Mouse (Mus musculus) heart, embryonic 14.5 days (tissue): Measurements from ENCODE around the gene Alg1. TPM values are rescaled to one million over a fixed set of nuclear protein-coding genes. Genes with fewer than 3 reads are reported as not detected.

Experiments used
- ATAC-seq: fragments of 200-750 bp; cut with Nextera tagmentation; 2 replicates; pipeline ENCODE4 v1.8.0; 2017; ENCODE audit warnings: low read depth, moderate TSS enrichment; ENCODE audit not compliant: insufficient number of reproducible peaks, insufficient read depth, low FRiP score
- H3K27ac ChIP-seq, 2 experiments: fragments of 200-500 bp in 1 of 2; fragments of 300-500 bp in 1 of 2; sonication (generic) in 1 of 2; replicated peaks in 1 of 2; 2 replicates each; pipeline ENCODE4 v1.5.1; 2012 to 2014; ENCODE audit warnings: low read depth in 2 of 2, low read length in 2 of 2, control low read depth in 1 of 2, mild to moderate bottlenecking in 1 of 2, mixed read lengths in 1 of 2; ENCODE audit not compliant: control insufficient read depth in 1 of 2, insufficient read depth in 1 of 2
- H3K27me3 ChIP-seq: fragments of 300-500 bp; sonication (generic); 2 replicates; pipeline ENCODE4 v1.6.1; 2014; ENCODE audit warnings: mild to moderate bottlenecking, low read length, control low read depth; ENCODE audit not compliant: control insufficient read depth, insufficient read depth
- H3K36me3 ChIP-seq: fragments of 300-500 bp; sonication (generic); 2 replicates; pipeline ENCODE4 v1.6.1; 2014; ENCODE audit warnings: mild to moderate bottlenecking, control low read depth, low read length, mixed read lengths; ENCODE audit not compliant: control insufficient read depth, insufficient read depth
- H3K4me1 ChIP-seq, 2 experiments: fragments of 200-500 bp in 1 of 2; fragments of 300-500 bp in 1 of 2; sonication (generic) in 1 of 2; 2 replicates each; pipeline ENCODE4 v1.6.1; 2012 to 2014; ENCODE audit warnings: low read length in 2 of 2, control low read depth in 1 of 2, mixed read lengths in 1 of 2; ENCODE audit not compliant: control insufficient read depth in 2 of 2, insufficient read depth in 2 of 2
- H3K4me2 ChIP-seq: fragments of 300-500 bp; sonication (generic); 2 replicates; pipeline ENCODE4 v1.6.1; 2014; ENCODE audit warnings: mild to moderate bottlenecking, low read length
- H3K4me3 ChIP-seq, 2 experiments: fragments of 200-500 bp in 1 of 2; fragments of 300-500 bp in 1 of 2; sonication (generic) in 1 of 2; 2 replicates each; pipeline ENCODE4 v1.5.1; 2012 to 2014; ENCODE audit warnings: low read length in 2 of 2, mild to moderate bottlenecking in 2 of 2, control low read depth in 1 of 2, low read depth in 1 of 2, moderate library complexity in 1 of 2; ENCODE audit not compliant: control insufficient read depth in 1 of 2, insufficient read depth in 1 of 2
- H3K9ac ChIP-seq: fragments of 300-500 bp; sonication (generic); 2 replicates; pipeline ENCODE4 v1.6.1; 2014; ENCODE audit warnings: mild to moderate bottlenecking, low read length
- H3K9me3 ChIP-seq: fragments of 300-500 bp; sonication (generic); 2 replicates; pipeline ENCODE4 v1.6.1; 2016; ENCODE audit warnings: low read length, control low read depth; ENCODE audit not compliant: control insufficient read depth
- WGBS: fragments of 180-500 bp; shearing (Covaris S2); extraction: QIAGEN DNeasy Blood & Tissue Kit; methylation state at CpG from one replicate; pipeline ENCODE4 v1.1.7; 2014; 5-methylcytosine and 5-hydroxymethylcytosine counted together
- polyA plus RNA-seq: library from polyadenylated mRNA; unstranded; fragments of >200 nt; fragmentation: Nextera tagmentation; extraction: Ambion mirVana; gene quantifications from 2 replicates; pipeline ENCODE4 v1.2.1, GENCODE M21; 2014

The Alg1 gene
- polyA plus RNA-seq, 1 experiment from 2014 or later, result 29.5 TPM

GRCm38 (mm10) chr16:5255081-5255740 lies 21.8 kb downstream of the Alg1 start:
- Histone ChIP-seq H3K4me2 (peak overlapping the region; percentile 94), H3K36me3 (peaks cover 24% of the 10 kb centered on the region), H3K9me3 (no peaks in the 10 kb centered on the region), H3K4me1 (peaks cover 4 to 10% of the 10 kb centered on the region in 2 experiments; a peak in 3 of 4 replicates), H3K27ac (peak overlapping the region; percentile 65 to 84), H3K9ac (peak overlapping the region; percentile 91), H3K27me3 (no peaks in the 10 kb centered on the region), H3K4me3 (peak overlapping the region; percentile 66 to 85)
- ATAC-seq, result no peak
- 2% methylated on average over 27 of the region's 27 CpGs for WGBS

- H3K9ac ChIP-seq, result peak within 1 kb of the TSS; percentile 91
- peak within 1 kb of the TSS; percentile 65 to 84 for H3K27ac ChIP-seq
- peaks cover 4 to 10% of the 10 kb centered on the region in 2 experiments; a peak in 3 of 4 replicates for H3K4me1 ChIP-seq
- WGBS, result 2% methylated on average over 54 of the region's 57 CpGs
- peak within 1 kb of the TSS; percentile 94 for H3K4me2 ChIP-seq
- no peaks in the 10 kb centered on the region for H3K9me3 ChIP-seq
- peak; percentile 96 for ATAC-seq
- no peaks in the 10 kb centered on the region for H3K27me3 ChIP-seq
- peaks cover 16% of the 10 kb centered on the region for H3K36me3 ChIP-seq
- peak within 1 kb of the TSS; percentile 66 to 85 for H3K4me3 ChIP-seq
Observed at GRCm38 (mm10) chr16:5255779-5256496, 22.5 kb downstream of the Alg1 start, which contains the start of gene Eef2kmt. Gene Eef2kmt, minus strand, starts transcription at chr16:5255983.

- Histone ChIP-seq H3K36me3 (no peaks in the 10 kb centered on the region), H3K4me3 (no peak overlapping the region), H3K4me2 (no peak overlapping the region), H3K27ac (no peak overlapping the region), H3K27me3 (no peaks in the 10 kb centered on the region), H3K9ac (no peak overlapping the region), H3K9me3 (no peaks in the 10 kb centered on the region), H3K4me1 (no peaks in the 10 kb centered on the region)
- 67% methylated on average over 8 of the region's 8 CpGs for WGBS
- no peak for ATAC-seq
Observed at GRCm38 (mm10) chr16:5263156-5263555, 29.7 kb downstream of the Alg1 start.

GRCm38 (mm10) chr16:5263926-5264325 lies 30.5 kb downstream of the Alg1 start:
- Histone ChIP-seq H3K27ac (no peak overlapping the region), H3K4me1 (no peaks in the 10 kb centered on the region), H3K27me3 (no peaks in the 10 kb centered on the region), H3K4me3 (no peak overlapping the region), H3K4me2 (no peak overlapping the region), H3K9me3 (no peaks in the 10 kb centered on the region), H3K9ac (no peak overlapping the region), H3K36me3 (no peaks in the 10 kb centered on the region)
- ATAC-seq, result no peak
- WGBS, result 79% methylated on average over 7 of the region's 7 CpGs

GRCm38 (mm10) chr16:5271411-5272035 lies 38.1 kb downstream of the Alg1 start:
- 71% methylated on average over 4 of the region's 4 CpGs for WGBS
- H3K9ac ChIP-seq, result no peak overlapping the region
- ATAC-seq, result no peak

GRCm38 (mm10) chr16:5272371-5272770 lies 39.0 kb downstream of the Alg1 start:
- WGBS, result 68% methylated on average over 3 of the region's 3 CpGs
- no peaks in the 10 kb centered on the region for H3K9me3 ChIP-seq
- no peaks in the 10 kb centered on the region for H3K36me3 ChIP-seq
- H3K4me3 ChIP-seq, result no peak overlapping the region
- H3K9ac ChIP-seq, result no peak overlapping the region
- H3K4me2 ChIP-seq, result no peak overlapping the region
- ATAC-seq, result no peak
- H3K27me3 ChIP-seq, result no peaks in the 10 kb centered on the region
- H3K4me1 ChIP-seq, result no peaks in the 10 kb centered on the region
- H3K27ac ChIP-seq, result no peak overlapping the region

More at GRCm38 (mm10) chr16:5271411-5272035, 38.1 kb downstream of the Alg1 start:
- H3K27me3 ChIP-seq, result no peaks in the 10 kb centered on the region
- H3K4me2 ChIP-seq, result no peak overlapping the region
- no peaks in the 10 kb centered on the region for H3K36me3 ChIP-seq
- no peak overlapping the region for H3K4me3 ChIP-seq
- no peaks in the 10 kb centered on the region for H3K4me1 ChIP-seq
- H3K27ac ChIP-seq, result no peak overlapping the region
- H3K9me3 ChIP-seq, result no peaks in the 10 kb centered on the region

GRCm38 (mm10) chr16:5279571-5280222 lies 46.3 kb downstream of the Alg1 start:
- Histone ChIP-seq H3K4me1 (no peaks in the 10 kb centered on the region), H3K27me3 (no peaks in the 10 kb centered on the region), H3K9ac (no peak overlapping the region), H3K4me3 (no peak overlapping the region), H3K4me2 (no peak overlapping the region), H3K36me3 (no peaks in the 10 kb centered on the region), H3K27ac (no peak overlapping the region), H3K9me3 (no peaks in the 10 kb centered on the region)
- ATAC-seq, result no peak
- 75% methylated on average over 5 of the region's 5 CpGs for WGBS
